Mouse (Mus musculus) retina, embryonic 14.5 days (tissue): ENCODE results near the gene Zc3hav1.

Source experiments
- DNase-seq: peaks from one replicate; pipeline ENCODE4 v3.0.0-alpha.2; 2015; ENCODE audit warnings: low spot score

Zc3hav1 gene

GRCm38 (mm10) chr6:38293708-38294107 lies 60.7 kb downstream of the Zc3hav1 start:
- peak; percentile 12 for DNase-seq

- no peak for DNase-seq
Measured at GRCm38 (mm10) chr6:38292871-38293646, 61.3 kb downstream of the Zc3hav1 start.

GRCm38 (mm10) chr6:38284422-38284821 lies 70.0 kb downstream of the Zc3hav1 start:
- no peak for DNase-seq

GRCm38 (mm10) chr6:38264466-38264865 lies 89.9 kb downstream of the Zc3hav1 start:
- DNase-seq, result no peak

GRCm38 (mm10) chr6:38263393-38264159 lies 90.8 kb downstream of the Zc3hav1 start:
- no peak for DNase-seq

GRCm38 (mm10) chr6:38261877-38262276 lies 92.5 kb downstream of the Zc3hav1 start:
- DNase-seq, result no peak

GRCm38 (mm10) chr6:38257506-38257905 lies 96.9 kb downstream of the Zc3hav1 start:
- DNase-seq, result no peak

- no peak for DNase-seq
Measured at GRCm38 (mm10) chr6:38256793-38257192, 97.6 kb downstream of the Zc3hav1 start.

GRCm38 (mm10) chr6:38255794-38256193 lies 98.6 kb downstream of the Zc3hav1 start:
- no peak for DNase-seq
